Mouse (Mus musculus): ENCODE data around the gene Sytl4. TPM values are rescaled to one million over a fixed set of nuclear protein-coding genes. Genes with fewer than 3 reads are reported as not detected.

The Sytl4 gene
- polyA plus RNA-seq (2012; rRNA removed) = 2.5 and 2.7 TPM in 2 replicates

GRCm38 (mm10) chrX:133981231-133982002 is at the start of gene Sytl4:
TSS of gene Sytl4 (minus strand) at chrX:133981812.

GRCm38 (mm10) chrX:133908261-133908660 is 73.4 kb downstream of the Sytl4 start, which contains the start of gene Srpx2:
TSS of gene Srpx2 (plus strand) at chrX:133908426.

GRCm38 (mm10) chrX:133898014-133898542 is 83.5 kb downstream of the Sytl4 start, which contains the start of gene Tspan6:
TSS of gene Tspan6 (minus strand) at chrX:133898429.

Other genes starting within 250 kb of the Sytl4 start
- gene Tnmd, start 130.8 kb downstream of the Sytl4 start, polyA plus RNA-seq (2012; rRNA removed) = 2.5 and 3.1 TPM in 2 replicates
- gene Tspan6, start 83.4 kb downstream of the Sytl4 start, polyA plus RNA-seq (2012; rRNA removed) = 66.4 and 113 TPM in 2 replicates
- gene Srpx2, start 73.4 kb downstream of the Sytl4 start, polyA plus RNA-seq (2012; rRNA removed) = 1.1 and 1.4 TPM in 2 replicates
- gene Cstf2, start 77.4 kb upstream of the Sytl4 start, polyA plus RNA-seq (2012; rRNA removed) = 46.0 and 48.8 TPM in 2 replicates
- 0.02 and 0.26 TPM in 2 replicates for gene Xkrx, start 180.3 kb upstream of the Sytl4 start, polyA plus RNA-seq (2012; rRNA removed)
- gene Arl13a, start 205.7 kb upstream of the Sytl4 start, polyA plus RNA-seq (2012; rRNA removed) = not detected in 2 replicates
- gene Nox1, start 240.1 kb upstream of the Sytl4 start, polyA plus RNA-seq (2012; rRNA removed) = 0.05 TPM in 1 of 2 replicates, not detected in the other

Measured in central nervous system, embryonic 11.5 days (tissue).